Mouse (Mus musculus) kidney, adult 2 months (tissue): ENCODE data around the gene Wdr46. TPM values are rescaled to one million over a fixed set of nuclear protein-coding genes. Genes with fewer than 3 reads are reported as not detected.
"Not testable (repeated sequence)": the region's sequence is repeated elsewhere in the genome, so short reads cannot be mapped to it uniquely, and the experiment has no call there.

ENCODE experiments used
- DNase-seq: peaks from one replicate; pipeline ENCODE4 v3.0.0; 2021
- H3K27ac ChIP-seq: fragments of 200-500 bp; 2 replicates; pipeline ENCODE4 v1.5.1; 2012; ENCODE audit warnings: low read depth, low read length, control low read depth, inconsistent platforms; ENCODE audit not compliant: insufficient read depth
- H3K27me3 ChIP-seq: fragments of 200-500 bp; replicated peaks from 2 replicates; pipeline ENCODE4 v1.6.1; 2012; ENCODE audit warnings: mild to moderate bottlenecking, moderate library complexity, low read length, inconsistent platforms; ENCODE audit not compliant: control insufficient read depth, insufficient read depth
- H3K36me3 ChIP-seq: fragments of 200-500 bp; 2 replicates; pipeline ENCODE4 v1.6.1; 2012; ENCODE audit warnings: mild to moderate bottlenecking, moderate library complexity, low read length, inconsistent platforms; ENCODE audit not compliant: control insufficient read depth, insufficient read depth
- H3K4me1 ChIP-seq: fragments of 200-500 bp; 2 replicates; pipeline ENCODE4 v1.6.1; 2011; ENCODE audit warnings: low read length; ENCODE audit not compliant: control insufficient read depth, insufficient read depth
- H3K4me3 ChIP-seq: fragments of 200-500 bp; 2 replicates; pipeline ENCODE4 v1.5.1; 2011; ENCODE audit warnings: mild to moderate bottlenecking, low read depth, low read length, control low read depth; ENCODE audit not compliant: insufficient read depth
- CTCF ChIP-seq: fragments of 200-500 bp; conservative IDR thresholded peaks from 2 replicates; pipeline ENCODE4 v1.5.1; 2011; ENCODE audit warnings: low read depth, mild to moderate bottlenecking, control low read depth, low read length, moderate library complexity, mixed read lengths; ENCODE audit not compliant: insufficient read depth, insufficient read length
- POLR2A ChIP-seq: fragments of 200-500 bp; IDR thresholded peaks from one replicate; pipeline ENCODE4 v1.6.1; 2011; ENCODE audit warnings: low read depth, low read length, control low read depth
- WGBS: fragments of 180-500 bp; shearing (Covaris S2); methylation state at CpG from one replicate; pipeline ENCODE4 v1.1.7; 2018; 5-methylcytosine and 5-hydroxymethylcytosine counted together
- polyA plus RNA-seq: library from polyadenylated mRNA; depleted of rRNA; stranded (reverse); fragments of >200 nt; gene quantifications from 2 replicates; pipeline ENCODE4 v1.2.3, GENCODE M21; 2012

Wdr46 gene
- polyA plus RNA-seq, 1 experiment = 16.0 TPM

- Histone ChIP-seq H3K4me1 (no peaks in the 10 kb centered on the region; the same call in 1 of the 2 replicates), H3K27me3 (no peaks in the 10 kb centered on the region), H3K36me3 (no peaks in the 10 kb centered on the region), H3K4me3 (no peak overlapping the region), H3K27ac (no peak overlapping the region)
- WGBS = 66% methylated on average over 3 of the region's 3 CpGs
- DNase-seq = no peak
- TF ChIP-seq CTCF (no peak), POLR2A (no peak)
Observed at GRCm38 (mm10) chr17:33973572-33973971, 33.1 kb downstream of the Wdr46 start.

GRCm38 (mm10) chr17:33977861-33978557 is 37.5 kb downstream of the Wdr46 start:
- H3K27ac ChIP-seq = peak overlapping the region; percentile 8; the same call in 1 of the 2 replicates
- 4% methylated on average over 57 of the region's 57 CpGs for WGBS
- H3K36me3 ChIP-seq = no peaks in the 10 kb centered on the region
- peak overlapping the region; percentile 61 for H3K4me3 ChIP-seq
- no peak for TF ChIP-seq CTCF
- no peak for TF ChIP-seq POLR2A
- H3K27me3 ChIP-seq = no peaks in the 10 kb centered on the region
- no peak for DNase-seq
- peaks cover 12% of the 10 kb centered on the region; the same call in 1 of the 2 replicates for H3K4me1 ChIP-seq

GRCm38 (mm10) chr17:33978631-33979031 is 38.2 kb downstream of the Wdr46 start:
- no peaks in the 10 kb centered on the region for H3K27me3 ChIP-seq
- under 1% methylated on average over 17 of the region's 17 CpGs for WGBS
- peak overlapping the region; percentile 61 for H3K4me3 ChIP-seq
- peak; percentile 77 for TF ChIP-seq POLR2A
- TF ChIP-seq CTCF = no peak
- peak overlapping the region; percentile 77 for H3K27ac ChIP-seq
- H3K4me1 ChIP-seq = peaks cover 12% of the 10 kb centered on the region; the same call in 1 of the 2 replicates
- peak; percentile 97 for DNase-seq
- H3K36me3 ChIP-seq = no peaks in the 10 kb centered on the region

- TF ChIP-seq CTCF = no peak
- no peak for TF ChIP-seq POLR2A
- no peaks in the 10 kb centered on the region for H3K36me3 ChIP-seq
- peak overlapping the region; percentile 77 for H3K27ac ChIP-seq
- H3K27me3 ChIP-seq = no peaks in the 10 kb centered on the region
- 51% methylated on average over 6 of the region's 6 CpGs for WGBS
- no peak overlapping the region for H3K4me3 ChIP-seq
- no peak for DNase-seq
- peaks cover 12% of the 10 kb centered on the region; the same call in 1 of the 2 replicates for H3K4me1 ChIP-seq
Observed at GRCm38 (mm10) chr17:33979512-33980050, 39.1 kb downstream of the Wdr46 start.

- H3K4me1 ChIP-seq = peaks cover 12% of the 10 kb centered on the region; the same call in 1 of the 2 replicates
- 68% methylated on average over 19 of the region's 19 CpGs for WGBS
- no peak for TF ChIP-seq CTCF
- no peak for TF ChIP-seq POLR2A
- H3K4me3 ChIP-seq = no peak overlapping the region
- no peaks in the 10 kb centered on the region for H3K27me3 ChIP-seq
- DNase-seq = no peak
- H3K36me3 ChIP-seq = no peaks in the 10 kb centered on the region
- peak overlapping the region; percentile 36; the same call in 1 of the 2 replicates for H3K27ac ChIP-seq
Observed at GRCm38 (mm10) chr17:33980181-33981035, 39.9 kb downstream of the Wdr46 start.

GRCm38 (mm10) chr17:33981192-33981909 is 40.9 kb downstream of the Wdr46 start:
- peak; percentile 96 for DNase-seq
- under 1% methylated on average over 27 of the region's 27 CpGs for WGBS
- H3K27ac ChIP-seq = peak overlapping the region; percentile 76
- peak overlapping the region; percentile 51 for H3K4me3 ChIP-seq
- TF ChIP-seq CTCF = peak; percentile 55
- not testable (repeated sequence) for H3K36me3 ChIP-seq, H3K27me3 ChIP-seq
- H3K4me1 ChIP-seq = peaks cover 12% of the 10 kb centered on the region; the same call in 1 of the 2 replicates
